ENCODE assay signal across 9 mouse cellular contexts in genomic region chr12:117751045-117751444, GRCm38 (mm10). TPM values are rescaled to one million over a fixed set of nuclear protein-coding genes. Genes with fewer than 3 reads are reported as not detected.
DNase-seq lines count a peak whose midpoint lies in the region; ATAC-seq and TF ChIP-seq lines count a peak whose summit lies in the region.
"Had no signal": no experiment of that assay in that cellular context is flagged by ENCODE, and none has a peak within 500 bp of the region (broad histone marks: within the 10 kb centered on the region; RNA-seq: fewer than 3 reads in every experiment).

No protein-coding gene starts in this region.

- H3K9me3 ChIP-seq in intestine, embryonic 14.5 days (ENCODE audit: control insufficient read depth, low read length) = no peaks in the 10 kb centered on the region
- no peaks in the 10 kb centered on the region for H3K9me3 ChIP-seq in intestine, postnatal 0 days (ENCODE audit: control insufficient read depth)
- H3K9me3 ChIP-seq in forebrain, embryonic 15.5 days = no peaks in the 10 kb centered on the region
- H3K9me3 ChIP-seq in midbrain, embryonic 14.5 days (ENCODE audit: control insufficient read depth, low read length) = no peaks in the 10 kb centered on the region
- H3K9me3 ChIP-seq: liver, embryonic 15.5 days had no signal

- peak overlapping the region; percentile 20; the same call in 1 of the 2 replicates for H3K4me2 ChIP-seq in intestine, embryonic 14.5 days (ENCODE audit: low read length)
- no peak overlapping the region for H3K4me2 ChIP-seq in intestine, postnatal 0 days (replicated peaks; ENCODE audit: low read depth)
- H3K4me2 ChIP-seq in forebrain, embryonic 15.5 days (replicated peaks) = peak overlapping the region; percentile 32
- peak overlapping the region; percentile 42 for H3K4me2 ChIP-seq in midbrain, embryonic 14.5 days (ENCODE audit: low read length)
- H3K4me2 ChIP-seq: liver, embryonic 15.5 days had no signal

- H3K27me3 ChIP-seq in intestine, embryonic 14.5 days (replicated peaks; ENCODE audit: control insufficient read depth, insufficient read depth, low read length) = no peaks in the 10 kb centered on the region
- H3K27me3 ChIP-seq in intestine, postnatal 0 days (replicated peaks; ENCODE audit: control insufficient read depth, insufficient read depth, low read length) = no peaks in the 10 kb centered on the region
- H3K27me3 ChIP-seq in forebrain, embryonic 15.5 days = no peaks in the 10 kb centered on the region
- H3K27me3 ChIP-seq in midbrain, embryonic 14.5 days (ENCODE audit: control insufficient read depth, insufficient read depth, low read length) = no peaks in the 10 kb centered on the region
- H3K27me3 ChIP-seq: liver, embryonic 15.5 days had no signal

- no peak for TF ChIP-seq CTCF in intestine, postnatal 0 days (IDR thresholded peaks at IDR 0.05; ENCODE audit: low read depth)

- no peak for ATAC-seq in intestine, embryonic 14.5 days (replicated peaks; ENCODE audit: low FRiP score, low TSS enrichment, low read depth)
- no peak for ATAC-seq in intestine, postnatal 0 days
- peak; percentile 10 for ATAC-seq in forebrain, embryonic 15.5 days (replicated peaks)
- ATAC-seq in midbrain, embryonic 14.5 days (ENCODE audit: low FRiP score, low TSS enrichment) = peak; percentile 72

- H3K36me3 ChIP-seq in intestine, embryonic 14.5 days (ENCODE audit: control insufficient read depth, insufficient read depth, low read length) = no peaks in the 10 kb centered on the region
- peaks cover under 1% of the 10 kb centered on the region; the same call in 1 of the 2 replicates for H3K36me3 ChIP-seq in intestine, postnatal 0 days (ENCODE audit: control insufficient read depth, insufficient read depth)
- H3K36me3 ChIP-seq in forebrain, embryonic 15.5 days = peaks cover 20% of the 10 kb centered on the region; the same call in 1 of the 2 replicates
- H3K36me3 ChIP-seq in midbrain, embryonic 14.5 days (ENCODE audit: control insufficient read depth, insufficient read depth, low read length) = peaks cover 48% of the 10 kb centered on the region
- H3K36me3 ChIP-seq: liver, embryonic 15.5 days had no signal

- peaks cover 9% of the 10 kb centered on the region; the same call in 1 of the 2 replicates for H3K4me1 ChIP-seq in intestine, embryonic 14.5 days (replicated peaks; ENCODE audit: control insufficient read depth, insufficient read depth, low read length)
- H3K4me1 ChIP-seq in intestine, postnatal 0 days (replicated peaks; ENCODE audit: control insufficient read depth, insufficient read depth, low read length) = no peaks in the 10 kb centered on the region
- peaks cover 15% of the 10 kb centered on the region for H3K4me1 ChIP-seq in forebrain, embryonic 15.5 days
- peaks cover 31% of the 10 kb centered on the region for H3K4me1 ChIP-seq in midbrain, embryonic 14.5 days (ENCODE audit: control insufficient read depth, insufficient read depth, low read length)
- H3K4me1 ChIP-seq: liver, embryonic 15.5 days had no signal

- H3K27ac ChIP-seq in intestine, embryonic 14.5 days (ENCODE audit: low read depth) = peak overlapping the region; percentile 22; the same call in 1 of the 2 replicates
- no peak overlapping the region for H3K27ac ChIP-seq in intestine, postnatal 0 days (ENCODE audit: low read depth, low read length)
- H3K27ac ChIP-seq in forebrain, embryonic 15.5 days (replicated peaks) = peak overlapping the region; percentile 63
- peak overlapping the region; percentile 86 for H3K27ac ChIP-seq in midbrain, embryonic 14.5 days (replicated peaks; ENCODE audit: low read depth, low read length)
- H3K27ac ChIP-seq: liver, embryonic 15.5 days had no signal

- 40% methylated on average over 9 of the region's 9 CpGs for WGBS in intestine, embryonic 14.5 days
- WGBS in intestine, postnatal 0 days = 62% methylated on average over 9 of the region's 9 CpGs
- WGBS in forebrain, embryonic 15.5 days = 26% methylated on average over 9 of the region's 9 CpGs
- 4% methylated on average over 9 of the region's 9 CpGs for WGBS in midbrain, embryonic 14.5 days

- no peak overlapping the region for H3K4me3 ChIP-seq in intestine, embryonic 14.5 days (ENCODE audit: low read depth, low read length)
- no peak overlapping the region for H3K4me3 ChIP-seq in intestine, postnatal 0 days (ENCODE audit: low read depth, low read length)
- no peak overlapping the region for H3K4me3 ChIP-seq in forebrain, embryonic 15.5 days
- no peak overlapping the region for H3K4me3 ChIP-seq in midbrain, embryonic 14.5 days (replicated peaks; ENCODE audit: low read depth, low read length)
- H3K4me3 ChIP-seq: liver, embryonic 15.5 days had no signal

- DNase-seq in intestine, embryonic 14.5 days (ENCODE audit: low spot score) = no peak
- DNase-seq in embryo, embryonic 10.5 days (ENCODE audit: low spot score) = peak; percentile 51
- DNase-seq in midbrain, embryonic 14.5 days = peak; percentile 78
- DNase-seq in cerebellum, adult 11-12 months = no peak
- DNase-seq in layer of hippocampus, adult 18-20 months (ENCODE audit: low spot score in 2 of 2) = no peak
- DNase-seq in adrenal gland, postnatal 10 days = no peak

- H3K9ac ChIP-seq in intestine, embryonic 14.5 days (ENCODE audit: low read length) = no peak overlapping the region
- no peak overlapping the region for H3K9ac ChIP-seq in intestine, postnatal 0 days (ENCODE audit: low read depth, low read length)
- H3K9ac ChIP-seq in forebrain, embryonic 15.5 days (replicated peaks) = no peak overlapping the region
- H3K9ac ChIP-seq in midbrain, embryonic 14.5 days (replicated peaks; ENCODE audit: low read length) = no peak overlapping the region; the same call in 1 of the 2 replicates
- H3K9ac ChIP-seq: liver, embryonic 15.5 days had no signal

RNA-seq across cellular contexts. Expression of gene Cdca7l, which starts 53.0 kb away (rescaled TPM):
- 55.7 and 59.0 TPM in 2 replicates for polyA plus RNA-seq in intestine, embryonic 14.5 days (2014; fragmentation: Nextera tagmentation; extraction: Ambion mirVana)
- polyA plus RNA-seq in intestine, postnatal 0 days (2015; fragmentation: Nextera tagmentation; extraction: Ambion mirVana) = 8.1 and 8.2 TPM in 2 replicates
- polyA plus RNA-seq in forebrain, embryonic 15.5 days (2015; fragmentation: Nextera tagmentation; extraction: Ambion mirVana) = 11.6 and 13.9 TPM in 2 replicates
- 3.3 and 7.9 TPM in 2 replicates for polyA plus RNA-seq in midbrain, embryonic 14.5 days (2014; fragmentation: Nextera tagmentation; extraction: Ambion mirVana)
- total RNA-seq in layer of hippocampus, adult 18-20 months (2021) = 1 to 10 TPM; 1.5 to 1.6 TPM
- total RNA-seq in adrenal gland, postnatal 10 days (2021) = 10 to 100 TPM in 1 of 2 experiments, 1 to 10 TPM in 1; 7.7 to 13.2 TPM

Comparison
In these comparisons a context has a peak if more than half of its experiments do, and no peak if none do; other contexts are left out.
1. ATAC-seq: peak in forebrain, embryonic 15.5 days (single experiment) and midbrain, embryonic 14.5 days (single experiment); none in intestine, embryonic 14.5 days (single experiment) and intestine, postnatal 0 days (single experiment).
2. DNase-seq: peak in embryo, embryonic 10.5 days (single experiment) and midbrain, embryonic 14.5 days (single experiment); none in intestine, embryonic 14.5 days (single experiment), cerebellum, adult 11-12 months (single experiment), layer of hippocampus, adult 18-20 months (0 of 2) and adrenal gland, postnatal 10 days (single experiment).